Mouse (Mus musculus): ENCODE measurements around the gene Hilpda.

DNA sequence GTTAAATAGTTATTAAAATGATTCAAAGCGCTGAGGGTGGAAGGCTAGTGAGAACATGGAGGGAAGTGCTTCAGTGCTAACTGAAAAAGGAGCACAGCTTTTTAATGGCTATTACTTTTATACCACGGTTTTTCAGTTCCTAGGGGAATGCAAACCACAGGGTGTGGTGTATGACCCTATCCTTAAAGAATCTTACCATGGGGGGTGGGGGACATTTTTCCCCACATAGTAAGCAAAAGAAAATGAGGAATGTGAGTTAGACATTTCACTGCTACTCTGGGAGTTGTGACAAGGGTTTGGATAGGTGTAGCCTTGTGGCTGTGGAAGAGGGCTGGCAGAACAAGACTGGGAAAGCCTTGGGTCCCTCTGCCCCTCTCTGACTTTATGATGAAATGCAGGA lies 45.0 kb downstream of the Hilpda start:
- TF ChIP-seq TAL1 (IDR thresholded peaks at IDR 0.05; ENCODE audit: low read length) (no peak), GATA1 (IDR thresholded peaks at IDR 0.05; ENCODE audit: low read length) (no peak)
